Mouse (Mus musculus): ENCODE data around the gene Cyp1b1.

The Cyp1b1 gene

GRCm38 (mm10) chr17:79713643-79714367, 1.1 kb downstream of the Cyp1b1 start:
- DNase-seq: peak; percentile 15

- no peak for DNase-seq
Observed at GRCm38 (mm10) chr17:79713276-79713642, 1.6 kb downstream of the Cyp1b1 start.

GRCm38 (mm10) chr17:79712536-79712935, 2.3 kb downstream of the Cyp1b1 start:
- DNase-seq: no peak

GRCm38 (mm10) chr17:79711944-79712343, 2.9 kb downstream of the Cyp1b1 start:
- no peak for DNase-seq

- no peak for DNase-seq
Observed at GRCm38 (mm10) chr17:79710246-79710842, 4.5 kb downstream of the Cyp1b1 start.

GRCm38 (mm10) chr17:79709718-79710117, 5.1 kb downstream of the Cyp1b1 start:
- DNase-seq: no peak

GRCm38 (mm10) chr17:79708168-79708567, 6.7 kb downstream of the Cyp1b1 start:
- no peak for DNase-seq

GRCm38 (mm10) chr17:79705671-79706455, 9.0 kb downstream of the Cyp1b1 start:
- DNase-seq: no peak

- DNase-seq: no peak
Observed at GRCm38 (mm10) chr17:79700871-79701270, 14.0 kb downstream of the Cyp1b1 start.

- no peak for DNase-seq
Observed at GRCm38 (mm10) chr17:79699197-79699596, 15.7 kb downstream of the Cyp1b1 start.

GRCm38 (mm10) chr17:79695541-79695940, 19.3 kb downstream of the Cyp1b1 start:
- no peak for DNase-seq

GRCm38 (mm10) chr17:79695106-79695505, 19.8 kb downstream of the Cyp1b1 start:
- no peak for DNase-seq

GRCm38 (mm10) chr17:79670837-79671236, 44.0 kb downstream of the Cyp1b1 start:
- no peak for DNase-seq

- DNase-seq: no peak
Observed at GRCm38 (mm10) chr17:79664106-79664417, 50.8 kb downstream of the Cyp1b1 start.

GRCm38 (mm10) chr17:79663393-79664105, 51.3 kb downstream of the Cyp1b1 start:
- DNase-seq: no peak

GRCm38 (mm10) chr17:79661848-79662247, 53.0 kb downstream of the Cyp1b1 start:
- no peak for DNase-seq

- peak; percentile 52 to 57 for DNase-seq
Observed at GRCm38 (mm10) chr17:79661387-79661786, 53.5 kb downstream of the Cyp1b1 start.

GRCm38 (mm10) chr17:79658863-79659262, 56.0 kb downstream of the Cyp1b1 start:
- DNase-seq: no peak

- DNase-seq: no peak
Observed at GRCm38 (mm10) chr17:79658452-79658851, 56.4 kb downstream of the Cyp1b1 start.

- no peak for DNase-seq
Observed at GRCm38 (mm10) chr17:79657785-79658184, 57.1 kb downstream of the Cyp1b1 start.

- no peak for DNase-seq
Observed at GRCm38 (mm10) chr17:79654187-79654586, 60.7 kb downstream of the Cyp1b1 start.

GRCm38 (mm10) chr17:79653171-79653570, 61.7 kb downstream of the Cyp1b1 start:
- DNase-seq: no peak
